ENCODE assay signal across 8 mouse cellular contexts in genomic region chr17:25867836-25868600, GRCm38 (mm10). TPM values are rescaled to one million over a fixed set of nuclear protein-coding genes. Genes with fewer than 3 reads are reported as not detected.
DNase-seq lines count a peak whose midpoint lies in the region; ATAC-seq and TF ChIP-seq lines count a peak whose summit lies in the region.

No protein-coding gene starts in this region.

- H3K4me2 ChIP-seq in intestine, embryonic 16.5 days (ENCODE audit: low read depth, low read length), result peak overlapping the region; percentile 95
- H3K4me2 ChIP-seq in liver, postnatal 0 days (ENCODE audit: low read depth, low read length), result peak overlapping the region; percentile 96
- H3K4me2 ChIP-seq in neural tube, embryonic 13.5 days, result peak overlapping the region; percentile 98

- no peaks in the 10 kb centered on the region for H3K36me3 ChIP-seq in intestine, embryonic 16.5 days (ENCODE audit: control insufficient read depth, insufficient read depth, low read length)
- H3K36me3 ChIP-seq in liver, postnatal 0 days (replicated peaks; ENCODE audit: insufficient read depth, low read length), result peaks cover 4% of the 10 kb centered on the region; the same call in 1 of the 2 replicates
- no peaks in the 10 kb centered on the region for H3K36me3 ChIP-seq in neural tube, embryonic 13.5 days

- intact Hi-C loops in left cerebral cortex, postnatal 36 days (cut with DNase I), result no loop called here

- no peak for TF ChIP-seq EP300 in liver, postnatal 0 days (IDR thresholded peaks at IDR 0.05; ENCODE audit: low read depth)

- WGBS in intestine, embryonic 16.5 days, result 1% methylated on average over 42 of the region's 42 CpGs
- WGBS in liver, postnatal 0 days (ENCODE audit: insufficient replicate concordance), result under 1% methylated on average over 41 of the region's 42 CpGs
- WGBS in neural tube, embryonic 13.5 days, result 2% methylated on average over 40 of the region's 42 CpGs

- peak overlapping the region; percentile 93 for H3K4me3 ChIP-seq in intestine, embryonic 16.5 days (ENCODE audit: low read length)
- peak overlapping the region; percentile 76 for H3K4me3 ChIP-seq in liver, postnatal 0 days (ENCODE audit: low read depth, low read length)
- peak overlapping the region; percentile 76 for H3K4me3 ChIP-seq in neural tube, embryonic 13.5 days

- peaks cover 16% of the 10 kb centered on the region for H3K4me1 ChIP-seq in intestine, embryonic 16.5 days (ENCODE audit: control insufficient read depth, insufficient read depth, low read length)
- H3K4me1 ChIP-seq in liver, postnatal 0 days (ENCODE audit: insufficient read depth), result peaks cover 23% of the 10 kb centered on the region
- H3K4me1 ChIP-seq in neural tube, embryonic 13.5 days (replicated peaks), result peaks cover 14% of the 10 kb centered on the region

- peak; percentile 50 to 63 for DNase-seq in layer of hippocampus, postnatal 10 days (ENCODE audit: low spot score in 2 of 2)
- no peak for DNase-seq in layer of hippocampus, adult 11-12 months (ENCODE audit: low spot score)
- peak; percentile 54 to 65 for DNase-seq in cerebellum, postnatal 14 days
- peak; percentile 68 for DNase-seq in gastrocnemius, postnatal 25 days
- peak; percentile 61 for DNase-seq in liver, postnatal 0 days
- DNase-seq in left cerebral cortex, postnatal 36 days (ENCODE audit: low spot score in 2 of 2), result no peak

- no peak for TF ChIP-seq CTCF in liver, postnatal 0 days (IDR thresholded peaks at IDR 0.05; ENCODE audit: low read depth)

- H3K27me3 ChIP-seq in intestine, embryonic 16.5 days (replicated peaks; ENCODE audit: control insufficient read depth, insufficient read depth, low read length), result no peaks in the 10 kb centered on the region
- H3K27me3 ChIP-seq in liver, postnatal 0 days (ENCODE audit: insufficient read depth, low read length), result no peaks in the 10 kb centered on the region
- H3K27me3 ChIP-seq in neural tube, embryonic 13.5 days, result no peaks in the 10 kb centered on the region

- H3K9me3 ChIP-seq in intestine, embryonic 16.5 days (ENCODE audit: control insufficient read depth, low read length), result no peaks in the 10 kb centered on the region
- H3K9me3 ChIP-seq in liver, postnatal 0 days (ENCODE audit: low read length), result no peaks in the 10 kb centered on the region
- no peaks in the 10 kb centered on the region for H3K9me3 ChIP-seq in neural tube, embryonic 13.5 days

- peak overlapping the region; percentile 89 for H3K27ac ChIP-seq in intestine, embryonic 16.5 days (ENCODE audit: low read length)
- H3K27ac ChIP-seq in liver, postnatal 0 days (ENCODE audit: low read depth), result peak overlapping the region; percentile 90
- H3K27ac ChIP-seq in neural tube, embryonic 13.5 days (replicated peaks), result 0 out of 2 replicates have a peak overlapping the region, but pooled peaks have one; percentile 34

- peak; percentile 43 for ATAC-seq in intestine, embryonic 16.5 days
- peak; percentile 64 for ATAC-seq in liver, postnatal 0 days
- ATAC-seq in neural tube, embryonic 13.5 days (ENCODE audit: low read depth), result peak; percentile 57

- peak overlapping the region; percentile 82 for H3K9ac ChIP-seq in intestine, embryonic 16.5 days (ENCODE audit: low read depth, low read length)
- H3K9ac ChIP-seq in liver, postnatal 0 days (replicated peaks), result peak overlapping the region; percentile 83
- H3K9ac ChIP-seq in neural tube, embryonic 13.5 days, result peak overlapping the region; percentile 80

RNA-seq across cellular contexts. Expression of gene Mcrip2, which starts 0.5 kb away (rescaled TPM):
- 10 to 100 TPM; 30.6 to 32.6 TPM for total RNA-seq in layer of hippocampus, postnatal 10 days (2021)
- 100 to 1,000 TPM; 102 to 114 TPM for total RNA-seq in gastrocnemius, postnatal 25 days (2021)
- polyA plus RNA-seq in intestine, embryonic 16.5 days (2015; fragmentation: Nextera tagmentation; extraction: Ambion mirVana), result 79.5 and 89.3 TPM in 2 replicates
- 127 and 143 TPM in 2 replicates for polyA plus RNA-seq in liver, postnatal 0 days (2015; fragmentation: Nextera tagmentation; extraction: Ambion mirVana)
- 10.8 and 14.2 TPM in 2 replicates for polyA plus RNA-seq in neural tube, embryonic 13.5 days (2015; fragmentation: Nextera tagmentation; extraction: Ambion mirVana)
- total RNA-seq in left cerebral cortex, postnatal 36 days (2021), result 10 to 100 TPM; 23.5 to 29.8 TPM

RNA-seq across cellular contexts. Expression of gene Wdr90, which starts 6.7 kb away (rescaled TPM):
- total RNA-seq in layer of hippocampus, postnatal 10 days (2021), result 10 to 100 TPM; 25.4 to 37.8 TPM
- total RNA-seq in gastrocnemius, postnatal 25 days (2021), result 1 to 10 TPM; 1.2 to 2.1 TPM
- polyA plus RNA-seq in intestine, embryonic 16.5 days (2015; fragmentation: Nextera tagmentation; extraction: Ambion mirVana), result 11.3 and 11.9 TPM in 2 replicates
- polyA plus RNA-seq in liver, postnatal 0 days (2015; fragmentation: Nextera tagmentation; extraction: Ambion mirVana), result 2.7 and 3.4 TPM in 2 replicates
- polyA plus RNA-seq in neural tube, embryonic 13.5 days (2015; fragmentation: Nextera tagmentation; extraction: Ambion mirVana), result 14.1 and 15.6 TPM in 2 replicates
- total RNA-seq in left cerebral cortex, postnatal 36 days (2021), result 10 to 100 TPM; 21.2 to 36.6 TPM

RNA-seq across cellular contexts. Expression of gene Mettl26, which starts 6.9 kb away (rescaled TPM):
- total RNA-seq in layer of hippocampus, postnatal 10 days (2021), result 10 to 100 TPM; 31.7 to 32.7 TPM
- 10 to 100 TPM; 31.9 to 37.0 TPM for total RNA-seq in gastrocnemius, postnatal 25 days (2021)
- 61.0 and 66.9 TPM in 2 replicates for polyA plus RNA-seq in intestine, embryonic 16.5 days (2015; fragmentation: Nextera tagmentation; extraction: Ambion mirVana)
- polyA plus RNA-seq in liver, postnatal 0 days (2015; fragmentation: Nextera tagmentation; extraction: Ambion mirVana), result 64.8 and 72.5 TPM in 2 replicates
- polyA plus RNA-seq in neural tube, embryonic 13.5 days (2015; fragmentation: Nextera tagmentation; extraction: Ambion mirVana), result 56.8 and 65.5 TPM in 2 replicates
- total RNA-seq in left cerebral cortex, postnatal 36 days (2021), result 10 to 100 TPM; 33.3 to 36.4 TPM

RNA-seq across cellular contexts. Expression of gene Wfikkn1, which starts 12.6 kb away (rescaled TPM):
- total RNA-seq in layer of hippocampus, postnatal 10 days (2021), result 1 to 10 TPM; 1.1 to 1.4 TPM
- under 1 TPM; 0.35 to 0.36 TPM for total RNA-seq in gastrocnemius, postnatal 25 days (2021)
- 0.16 and 0.55 TPM in 2 replicates for polyA plus RNA-seq in intestine, embryonic 16.5 days (2015; fragmentation: Nextera tagmentation; extraction: Ambion mirVana)
- polyA plus RNA-seq in liver, postnatal 0 days (2015; fragmentation: Nextera tagmentation; extraction: Ambion mirVana), result 0.33 and 0.54 TPM in 2 replicates
- polyA plus RNA-seq in neural tube, embryonic 13.5 days (2015; fragmentation: Nextera tagmentation; extraction: Ambion mirVana), result 0.53 and 0.79 TPM in 2 replicates
- total RNA-seq in left cerebral cortex, postnatal 36 days (2021), result 1 to 10 TPM; 1.4 to 1.5 TPM

RNA-seq across cellular contexts. Expression of gene Rhot2, which starts 23.4 kb away (rescaled TPM):
- total RNA-seq in layer of hippocampus, postnatal 10 days (2021), result 10 to 100 TPM; 80.3 to 94.8 TPM
- total RNA-seq in gastrocnemius, postnatal 25 days (2021), result 10 to 100 TPM; 54.4 to 76.1 TPM
- 21.5 and 23.2 TPM in 2 replicates for polyA plus RNA-seq in intestine, embryonic 16.5 days (2015; fragmentation: Nextera tagmentation; extraction: Ambion mirVana)
- 9.8 and 10.4 TPM in 2 replicates for polyA plus RNA-seq in liver, postnatal 0 days (2015; fragmentation: Nextera tagmentation; extraction: Ambion mirVana)
- polyA plus RNA-seq in neural tube, embryonic 13.5 days (2015; fragmentation: Nextera tagmentation; extraction: Ambion mirVana), result 15.4 and 18.3 TPM in 2 replicates
- total RNA-seq in left cerebral cortex, postnatal 36 days (2021), result 10 to 100 TPM; 73.7 to 86.7 TPM

Comparison
In these comparisons a context has a peak if more than half of its experiments do, and no peak if none do; other contexts are left out.
1. DNase-seq: peak in layer of hippocampus, postnatal 10 days (2 of 2), cerebellum, postnatal 14 days (2 of 2), gastrocnemius, postnatal 25 days (single experiment) and liver, postnatal 0 days (single experiment); none in layer of hippocampus, adult 11-12 months (single experiment) and left cerebral cortex, postnatal 36 days (0 of 2).
2. H3K27ac ChIP-seq: peak in every context shown above with its lines; median percentile 90 in liver, postnatal 0 days; 89 in intestine, embryonic 16.5 days; 34 in neural tube, embryonic 13.5 days.
3. RNA of gene Wdr90, which starts 6.7 kb away (total RNA-seq): 25.4 to 37.8 TPM in layer of hippocampus, postnatal 10 days and 21.2 to 36.6 TPM in left cerebral cortex, postnatal 36 days; 1.2 to 2.1 TPM in gastrocnemius, postnatal 25 days; every median in the first group is over 4 times any median in the second.
4. Peak in every context shown above with its lines, with median percentiles within 50 percentile points of each other: ATAC-seq, H3K4me2 ChIP-seq, H3K4me3 ChIP-seq and H3K9ac ChIP-seq.